Mouse (Mus musculus) cerebellum, adult 2 months (tissue): ENCODE data around the gene Higd2a.

Source experiments
- CTCF ChIP-seq: fragments of 200-500 bp; IDR thresholded peaks from 2 replicates; pipeline ENCODE4 v1.5.1; 2011; ENCODE audit warnings: low read depth, mild to moderate bottlenecking, control low read depth, low read length, moderate library complexity, borderline replicate concordance; ENCODE audit not compliant: insufficient read depth
- POLR2A ChIP-seq: fragments of 200-500 bp; IDR thresholded peaks from 2 replicates; pipeline ENCODE4 v1.6.1; 2011; ENCODE audit warnings: low read length, control low read depth, borderline replicate concordance; ENCODE audit not compliant: insufficient read depth

GRCm38 (mm10) chr13:54565594-54566345 lies 24.2 kb upstream of the Higd2a start:
- TF ChIP-seq POLR2A: no peak
- TF ChIP-seq CTCF: peak; percentile 53; the same call in 1 of the 2 replicates
